Mouse (Mus musculus): ENCODE data around the gene Hps6. TPM values are rescaled to one million over a fixed set of nuclear protein-coding genes. Genes with fewer than 3 reads are reported as not detected.
"Not testable (repeated sequence)": the region's sequence is repeated elsewhere in the genome, so short reads cannot be mapped to it uniquely, and the experiment has no call there.

The Hps6 gene
- total RNA-seq (2015) = 1.2 and 1.7 TPM in 2 replicates
- 6.6 and 6.8 TPM in 2 replicates for total RNA-seq (2017)

DNA sequence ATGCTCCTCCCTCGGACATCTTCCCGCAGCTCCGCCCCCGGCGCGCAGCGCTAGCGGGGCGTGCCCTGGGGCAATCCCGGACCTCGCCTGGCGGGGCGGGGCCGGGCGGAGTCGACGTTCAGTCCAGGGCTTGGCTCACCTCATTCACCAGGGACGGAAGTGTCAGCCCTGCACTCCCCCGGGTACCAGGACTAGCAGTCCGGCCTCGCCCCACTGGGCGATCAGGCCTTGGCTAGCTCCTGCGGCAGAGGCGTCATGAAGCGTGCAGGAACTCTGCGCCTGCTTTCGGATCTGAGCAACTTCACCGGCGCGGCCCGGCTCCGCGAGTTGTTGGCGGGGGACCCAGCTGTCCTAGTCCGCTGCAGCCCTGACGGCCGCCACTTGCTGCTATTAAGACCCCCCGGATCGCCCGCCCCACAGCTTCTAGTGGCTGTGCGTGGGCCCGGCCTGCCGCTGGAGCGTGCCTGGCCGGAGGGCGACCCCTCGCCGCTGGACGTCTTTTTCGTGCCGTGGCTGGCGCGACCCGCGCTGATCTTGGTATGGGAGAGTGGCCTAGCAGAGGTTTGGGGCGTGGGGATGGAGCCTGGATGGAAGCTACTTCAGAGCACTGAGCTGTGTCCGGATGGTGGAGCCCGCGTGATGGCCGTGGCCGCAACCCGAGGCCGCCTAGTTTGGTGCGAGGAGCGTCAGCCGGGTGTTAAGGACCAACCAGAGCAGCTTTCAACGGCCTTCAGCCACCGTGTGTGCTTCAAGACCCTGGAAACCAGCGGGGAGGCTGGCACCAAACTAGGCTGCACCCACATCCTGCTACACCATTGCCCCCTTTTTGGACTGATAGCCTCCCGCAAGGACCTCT lies at the start of gene Hps6:
Gene Hps6, plus strand, starts transcription at position 138 of the 856 bp plus-strand sequence.
- ATAC-seq (ENCODE audit: poor library complexity, severe bottlenecking) = peak; percentile 96

DNA sequence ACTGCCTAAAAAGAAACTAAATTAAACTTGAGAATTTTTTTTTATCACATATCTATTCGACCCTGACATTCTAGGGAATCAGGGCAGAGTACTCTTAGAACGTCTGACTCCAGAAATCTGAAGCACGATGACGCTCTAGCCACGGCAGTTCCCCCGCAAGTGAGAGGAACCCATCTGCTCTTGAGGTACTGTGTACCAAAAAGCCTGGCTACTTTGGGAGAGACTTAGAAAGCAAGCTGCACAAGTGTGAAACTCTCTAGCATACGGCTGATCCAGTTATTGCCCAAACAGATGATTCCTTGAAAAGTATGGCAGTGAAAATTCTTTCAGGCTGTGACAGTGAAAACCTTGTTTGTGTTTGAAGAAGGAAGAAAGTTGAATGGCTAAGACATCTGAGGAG lies 46.6 kb upstream of the Hps6 start:
- no peak for ATAC-seq (ENCODE audit: poor library complexity, severe bottlenecking)

DNA sequence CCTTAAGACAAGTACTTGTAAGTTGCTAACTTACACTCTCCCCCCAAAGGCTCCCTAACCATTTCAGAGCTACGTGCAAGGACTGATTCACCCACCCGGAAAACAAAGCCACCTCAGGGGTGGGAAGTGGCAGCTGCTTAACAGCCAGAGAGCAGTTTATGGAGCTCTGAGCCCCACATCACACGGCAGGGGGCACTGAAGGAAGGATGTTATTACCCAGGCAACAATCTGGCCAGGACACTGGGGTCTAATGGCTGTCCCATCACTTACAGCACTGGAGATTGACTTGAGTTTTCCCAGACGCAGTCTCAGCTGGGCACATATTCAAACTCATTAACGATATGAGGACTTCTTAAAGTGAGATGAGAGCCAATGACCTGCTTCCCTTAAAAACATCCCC lies 42.5 kb upstream of the Hps6 start:
- ATAC-seq (ENCODE audit: poor library complexity, severe bottlenecking) = no peak

DNA sequence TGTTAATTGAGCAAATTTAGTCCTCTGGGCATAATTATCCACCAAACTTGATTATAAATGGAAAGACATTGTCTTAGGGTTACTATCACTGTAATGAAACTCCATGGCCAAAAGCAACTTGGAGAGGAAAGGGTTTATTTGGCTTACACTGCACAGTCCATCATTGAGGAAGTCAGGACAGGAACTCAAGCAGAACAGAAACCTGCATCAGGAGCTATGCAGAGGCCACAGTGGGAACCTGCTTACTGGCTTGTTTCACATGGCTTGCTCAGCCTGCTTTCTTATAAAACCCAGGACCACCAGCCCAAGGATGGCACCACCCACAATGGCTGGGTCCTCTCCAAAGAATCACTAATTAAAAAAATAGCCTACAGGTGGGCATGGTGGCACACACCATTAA lies 18.9 kb upstream of the Hps6 start:
- ATAC-seq (ENCODE audit: poor library complexity, severe bottlenecking) = peak; percentile 71

DNA sequence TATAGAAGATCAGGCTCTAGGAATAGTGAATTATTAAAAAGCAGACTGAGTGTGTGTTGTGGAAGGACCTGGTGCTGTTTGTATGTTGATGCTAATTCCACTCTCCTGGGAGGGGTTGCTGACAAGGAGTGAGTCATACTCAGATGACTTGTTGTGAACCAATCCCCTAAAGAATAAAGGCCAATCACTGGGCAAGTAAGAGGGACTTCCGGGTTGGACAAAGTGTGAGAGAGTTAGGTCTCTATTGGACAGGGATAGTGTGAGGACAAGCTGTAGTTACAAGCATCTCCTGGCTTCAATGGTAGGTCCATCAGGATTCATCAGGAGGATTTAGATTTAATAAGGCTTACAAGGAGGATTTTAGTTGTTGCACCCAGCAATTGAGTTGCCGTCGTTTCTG lies 15.1 kb upstream of the Hps6 start:
- ATAC-seq (ENCODE audit: poor library complexity, severe bottlenecking) = no peak

- ATAC-seq (ENCODE audit: poor library complexity, severe bottlenecking) = no peak
Measured at GRCm38 (mm10) chr19:45991171-45991570, 12.1 kb upstream of the Hps6 start.

GRCm38 (mm10) chr19:45993441-45993840 lies 9.9 kb upstream of the Hps6 start:
- ATAC-seq (ENCODE audit: poor library complexity, severe bottlenecking) = not testable (repeated sequence)

- no peak for ATAC-seq (ENCODE audit: poor library complexity, severe bottlenecking)
Measured at GRCm38 (mm10) chr19:45993981-45994737, 9.1 kb upstream of the Hps6 start.

GRCm38 (mm10) chr19:45997365-45997764 lies 5.9 kb upstream of the Hps6 start:
- ATAC-seq (ENCODE audit: poor library complexity, severe bottlenecking) = no peak

DNA sequence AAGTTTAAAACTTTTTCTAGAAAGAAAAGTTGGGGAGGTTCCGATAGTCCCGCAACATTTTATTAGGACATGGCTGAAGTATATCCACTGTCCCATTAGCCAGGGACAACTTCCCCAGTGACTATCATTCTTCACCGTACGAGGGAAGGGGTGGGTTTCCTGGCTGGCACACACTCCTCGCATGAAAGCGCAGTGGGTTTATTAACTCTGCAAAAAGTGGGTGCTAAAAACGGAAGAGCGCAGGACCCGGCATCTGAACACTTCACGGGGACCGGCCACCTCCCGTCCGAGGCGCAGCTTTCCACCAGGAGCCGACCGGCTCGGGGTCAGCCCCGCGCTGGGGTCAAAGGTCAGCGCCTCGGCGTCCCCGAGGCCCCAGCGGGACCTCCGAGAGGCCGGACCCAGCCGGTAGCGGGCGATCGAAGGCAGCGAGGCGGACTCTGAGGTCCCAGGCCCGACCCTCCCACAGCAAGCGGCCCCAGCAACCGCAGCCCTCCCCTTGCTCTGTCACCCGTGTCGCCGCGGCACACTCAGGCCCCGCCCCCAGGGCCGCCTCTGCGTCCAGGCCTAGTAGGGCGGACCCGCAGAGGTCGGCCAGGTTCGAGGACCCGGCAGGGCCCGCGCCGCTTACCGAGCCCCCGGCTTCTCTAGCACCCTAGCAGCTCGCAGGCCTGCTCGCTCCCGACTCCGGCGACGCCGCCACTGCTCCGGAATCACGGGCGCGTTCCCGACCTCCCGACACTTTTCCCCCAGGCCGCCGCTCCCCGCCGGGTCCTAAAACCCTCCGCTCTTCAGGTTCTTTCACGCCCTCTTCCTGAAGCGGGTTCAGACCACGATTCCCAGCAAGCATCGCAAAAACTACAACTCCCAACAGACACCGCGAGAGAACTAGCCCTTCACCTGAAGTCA lies 5.3 kb upstream of the Hps6 start, which contains the start of gene Armh3:
Gene Armh3, minus strand, starts transcription at position 704 of the 909 bp plus-strand sequence.
- ATAC-seq (ENCODE audit: poor library complexity, severe bottlenecking) = peak; percentile 97

GRCm38 (mm10) chr19:45998694-45999217 lies 4.6 kb upstream of the Hps6 start:
- no peak for ATAC-seq (ENCODE audit: poor library complexity, severe bottlenecking)

DNA sequence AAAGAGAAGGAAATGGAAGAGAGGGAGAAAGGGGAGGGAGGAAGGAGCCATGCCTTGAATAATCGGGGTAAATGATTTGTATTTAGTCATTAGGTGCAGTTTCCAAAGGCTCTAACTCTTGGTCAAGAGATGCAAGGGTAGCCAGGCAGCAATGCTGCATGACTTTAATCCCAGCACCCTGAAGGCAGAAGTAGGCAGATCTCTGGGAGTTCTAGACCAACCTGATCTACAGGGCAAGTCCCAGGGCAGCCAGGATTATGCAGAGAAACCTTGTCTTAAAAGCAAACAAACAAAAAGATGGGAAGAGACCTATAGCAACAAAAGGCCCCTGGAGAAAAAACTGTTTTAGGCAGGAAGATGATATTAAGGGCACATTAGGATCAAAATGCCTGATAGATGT lies 3.9 kb upstream of the Hps6 start:
- no peak for ATAC-seq (ENCODE audit: poor library complexity, severe bottlenecking)

DNA sequence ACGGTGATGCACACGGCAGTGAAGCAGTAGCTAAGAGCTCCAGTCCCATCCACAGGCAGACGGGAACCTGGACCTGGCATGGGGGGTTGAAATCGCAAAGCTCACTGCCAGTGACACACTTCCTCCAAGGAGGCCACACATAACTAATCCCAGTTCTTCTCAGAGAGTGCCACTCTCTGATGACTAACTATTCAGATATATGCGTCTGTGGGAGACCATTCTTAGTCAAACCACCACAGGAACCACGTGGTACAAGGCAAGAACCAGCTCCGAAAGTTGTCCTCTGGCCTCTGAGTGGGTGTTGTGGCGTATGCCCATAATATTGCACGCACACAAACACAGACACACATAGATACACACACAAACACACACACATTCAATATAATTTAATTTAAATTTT lies 1.0 kb upstream of the Hps6 start:
- ATAC-seq (ENCODE audit: poor library complexity, severe bottlenecking) = no peak

DNA sequence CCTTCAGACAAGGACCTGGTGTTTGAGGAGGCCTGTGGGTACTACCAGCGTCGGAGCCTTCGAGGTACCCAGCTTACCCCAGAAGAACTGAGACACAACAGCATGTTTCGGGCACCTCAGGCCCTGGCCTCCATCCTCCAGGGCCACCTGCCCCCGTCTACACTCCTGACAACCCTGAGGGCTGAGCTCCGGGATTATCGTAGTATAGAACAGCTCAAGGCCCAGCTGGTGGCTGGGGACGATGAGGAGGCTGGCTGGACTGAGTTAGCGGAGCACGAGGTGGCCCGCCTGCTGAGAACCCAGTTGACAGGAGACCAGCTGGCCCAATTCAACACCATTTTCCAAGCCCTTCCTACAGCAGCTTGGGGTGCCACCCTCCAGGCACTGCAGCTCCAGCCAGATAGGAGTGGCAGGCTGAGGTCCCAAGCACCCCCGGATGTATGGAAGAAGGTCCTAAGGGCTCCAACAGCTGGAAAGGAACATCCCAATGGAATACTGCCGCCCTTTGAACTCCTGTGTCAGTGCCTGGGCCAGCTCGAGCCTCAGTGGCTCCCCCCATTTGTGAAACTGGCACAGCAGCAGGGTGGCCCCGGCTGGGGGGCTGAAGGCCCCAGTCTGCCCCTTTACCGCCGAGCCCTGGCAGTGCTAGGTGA lies 1.6 kb downstream of the Hps6 start:
- no peak for ATAC-seq (ENCODE audit: poor library complexity, severe bottlenecking)

GRCm38 (mm10) chr19:46005680-46006079 lies 2.4 kb downstream of the Hps6 start:
- no peak for ATAC-seq (ENCODE audit: poor library complexity, severe bottlenecking)

DNA sequence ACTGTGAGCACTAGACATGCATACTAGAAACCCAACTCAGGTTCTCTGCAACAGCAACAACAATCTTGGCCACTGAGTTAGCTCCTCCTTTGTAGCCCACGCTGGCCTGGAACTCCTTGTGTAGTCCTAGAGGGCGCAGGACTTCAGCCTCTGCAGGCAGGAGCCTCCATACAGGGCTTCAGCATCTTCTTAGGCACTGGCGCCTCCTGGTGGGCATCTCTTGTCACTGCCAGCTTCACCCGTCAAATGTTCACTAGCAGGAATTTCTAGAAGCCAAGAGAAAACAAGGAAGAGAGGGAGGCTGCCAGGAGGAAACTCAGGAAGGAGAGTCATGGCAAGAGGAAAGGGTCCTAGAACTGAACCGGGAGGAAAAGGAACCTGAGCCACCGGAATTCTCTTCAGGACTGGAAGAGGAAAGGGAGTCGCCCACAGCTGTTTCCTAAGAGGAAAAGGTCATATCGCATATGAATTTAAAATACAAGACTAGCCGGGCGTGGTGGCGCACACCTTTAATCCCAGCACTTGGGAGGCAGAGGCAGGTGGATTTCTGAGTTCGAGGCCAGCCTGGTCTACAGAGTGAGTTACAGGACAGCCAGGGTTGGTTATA lies 11.4 kb downstream of the Hps6 start:
- peak; percentile 94 for ATAC-seq (ENCODE audit: poor library complexity, severe bottlenecking)

DNA sequence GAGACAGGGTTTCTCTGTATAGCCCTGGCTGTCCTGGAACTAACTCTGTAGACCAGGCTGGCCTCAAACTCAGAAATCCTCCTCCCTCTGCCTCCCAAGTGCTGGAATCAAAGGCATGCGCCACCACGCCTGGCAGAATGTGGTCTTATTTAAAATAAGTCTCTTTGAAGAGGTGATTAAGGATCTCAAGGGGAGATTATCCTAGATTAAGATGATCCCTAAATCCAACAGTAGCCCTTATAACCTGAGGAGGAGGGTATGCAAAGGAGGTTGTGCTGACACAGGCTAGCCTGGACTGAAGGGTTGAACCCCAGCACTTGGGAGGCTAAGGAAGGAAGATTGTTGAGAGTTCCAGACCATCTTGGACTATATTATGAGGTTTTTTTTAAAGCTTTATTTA lies 12.7 kb downstream of the Hps6 start:
- no peak for ATAC-seq (ENCODE audit: poor library complexity, severe bottlenecking)

- ATAC-seq (ENCODE audit: poor library complexity, severe bottlenecking) = no peak
Measured at GRCm38 (mm10) chr19:46024959-46025358, 21.7 kb downstream of the Hps6 start.

- ATAC-seq (ENCODE audit: poor library complexity, severe bottlenecking) = no peak
Measured at GRCm38 (mm10) chr19:46026567-46026966, 23.3 kb downstream of the Hps6 start.
